Mouse (Mus musculus) heart, embryonic 11.5 days (tissue): ENCODE measurements around the gene Slc18a3. TPM values are rescaled to one million over a fixed set of nuclear protein-coding genes. Genes with fewer than 3 reads are reported as not detected.
A peak's percentile ranks its signal among the peaks of the same experiment; 100 is the strongest.

Experiments used
- ATAC-seq: fragments of 200-750 bp; cut with Nextera tagmentation; replicated peaks from 2 replicates; pipeline ENCODE4 v1.8.0; 2017; ENCODE audit warnings: moderate library complexity; ENCODE audit not compliant: insufficient number of reproducible peaks, low FRiP score, low TSS enrichment
- H3K27ac ChIP-seq: fragments of 300-500 bp; sonication (generic); 2 replicates; pipeline ENCODE4 v1.5.1; 2014; ENCODE audit warnings: mild to moderate bottlenecking, low read depth, low read length
- H3K27me3 ChIP-seq: fragments of 300-500 bp; sonication (generic); 2 replicates; pipeline ENCODE4 v1.6.1; 2014; ENCODE audit warnings: mild to moderate bottlenecking, low read length, mixed read lengths; ENCODE audit not compliant: control insufficient read depth, insufficient read depth
- H3K36me3 ChIP-seq: fragments of 300-500 bp; sonication (generic); 2 replicates; pipeline ENCODE4 v1.6.1; 2014; ENCODE audit warnings: mild to moderate bottlenecking, low read length, moderate library complexity, mixed read lengths; ENCODE audit not compliant: control insufficient read depth, insufficient read depth
- H3K4me1 ChIP-seq: fragments of 300-500 bp; sonication (generic); 2 replicates; pipeline ENCODE4 v1.6.1; 2014; ENCODE audit warnings: low read length; ENCODE audit not compliant: control insufficient read depth, insufficient read depth
- H3K4me2 ChIP-seq: fragments of 300-500 bp; sonication (generic); 2 replicates; pipeline ENCODE4 v1.6.1; 2014; ENCODE audit warnings: mild to moderate bottlenecking, moderate library complexity
- H3K4me3 ChIP-seq: fragments of 300-500 bp; sonication (generic); 2 replicates; pipeline ENCODE4 v1.5.1; 2014; ENCODE audit warnings: low read depth, low read length
- H3K9ac ChIP-seq: fragments of 300-500 bp; sonication (generic); 2 replicates; pipeline ENCODE4 v1.6.1; 2014; ENCODE audit warnings: mild to moderate bottlenecking, low read depth, low read length, moderate library complexity
- H3K9me3 ChIP-seq: fragments of 300-500 bp; sonication (generic); replicated peaks from 2 replicates; pipeline ENCODE4 v1.6.1; 2016; ENCODE audit warnings: low read length; ENCODE audit not compliant: control insufficient read depth
- WGBS: fragments of 180-500 bp; shearing (Covaris S2); extraction: QIAGEN DNeasy Blood & Tissue Kit; methylation state at CpG from one replicate; pipeline ENCODE4 v1.1.7; 2014; ENCODE audit not compliant: insufficient replicate concordance; 5-methylcytosine and 5-hydroxymethylcytosine counted together
- polyA plus RNA-seq: library from polyadenylated mRNA; unstranded; fragments of >200 nt; fragmentation: Nextera tagmentation; extraction: Ambion mirVana; gene quantifications from 2 replicates; pipeline ENCODE4 v1.2.1, GENCODE M21; 2014

Gene Slc18a3
- polyA plus RNA-seq, 1 experiment from 2014 or later = not detected

GRCm38 (mm10) chr14:32467606-32468005, 3.0 kb upstream of the Slc18a3 start:
- ATAC-seq = no peak
- Histone ChIP-seq H3K9me3 (no peaks in the 10 kb centered on the region), H3K27me3 (peaks cover 49% of the 10 kb centered on the region), H3K27ac (no peak overlapping the region), H3K4me3 (no peak overlapping the region), H3K9ac (no peak overlapping the region), H3K4me2 (no peak overlapping the region), H3K4me1 (peaks cover 6% of the 10 kb centered on the region; the same call in 1 of the 2 replicates), H3K36me3 (no peaks in the 10 kb centered on the region)
- 6% methylated on average over 5 of the region's 5 CpGs for WGBS

- Histone ChIP-seq H3K27ac (no peak within 1 kb of the TSS), H3K4me2 (peak within 1 kb of the TSS; percentile 69), H3K9me3 (no peaks in the 10 kb centered on the region), H3K4me1 (peaks cover 6% of the 10 kb centered on the region; the same call in 1 of the 2 replicates), H3K27me3 (peaks cover 66% of the 10 kb centered on the region), H3K9ac (no peak within 1 kb of the TSS), H3K36me3 (no peaks in the 10 kb centered on the region), H3K4me3 (peak within 1 kb of the TSS; percentile 38)
- ATAC-seq = no peak
- WGBS = 11% methylated on average over 13 of the region's 13 CpGs
Measured at GRCm38 (mm10) chr14:32465889-32466288, 1.2 kb upstream of the Slc18a3 start, which contains the start of gene Chat. TSS of gene Chat (minus strand) at chr14:32465989.

GRCm38 (mm10) chr14:32465506-32465870, 838 bp upstream of the Slc18a3 start:
- Histone ChIP-seq H3K27ac (no peak overlapping the region), H3K4me2 (no peak overlapping the region; the same call in 1 of the 2 replicates), H3K4me1 (peaks cover 6% of the 10 kb centered on the region; the same call in 1 of the 2 replicates), H3K4me3 (peak overlapping the region; percentile 38; the same call in 1 of the 2 replicates), H3K9ac (no peak overlapping the region), H3K27me3 (peaks cover 70% of the 10 kb centered on the region), H3K36me3 (no peaks in the 10 kb centered on the region), H3K9me3 (no peaks in the 10 kb centered on the region)
- WGBS = under 1% methylated on average over 6 of the region's 11 CpGs
- no peak for ATAC-seq

- H3K27me3 ChIP-seq = peaks cover 91% of the 10 kb centered on the region
- 4% methylated on average over 74 of the region's 74 CpGs for WGBS
- H3K4me1 ChIP-seq = peaks cover 6% of the 10 kb centered on the region; the same call in 1 of the 2 replicates
- H3K4me2 ChIP-seq = no peak overlapping the region; the same call in 1 of the 2 replicates
- H3K9ac ChIP-seq = no peak overlapping the region
- no peak overlapping the region for H3K27ac ChIP-seq
- H3K4me3 ChIP-seq = peak overlapping the region; percentile 38; the same call in 1 of the 2 replicates
- no peaks in the 10 kb centered on the region for H3K36me3 ChIP-seq
- ATAC-seq = no peak
- H3K9me3 ChIP-seq = no peaks in the 10 kb centered on the region
Measured at GRCm38 (mm10) chr14:32463211-32464040, 1.2 kb downstream of the Slc18a3 start.

GRCm38 (mm10) chr14:32452552-32452951, 12.1 kb downstream of the Slc18a3 start:
- Histone ChIP-seq H3K4me1 (no peaks in the 10 kb centered on the region), H3K36me3 (no peaks in the 10 kb centered on the region), H3K4me2 (no peak overlapping the region), H3K9ac (no peak overlapping the region), H3K27ac (no peak overlapping the region), H3K27me3 (peaks cover 36% of the 10 kb centered on the region), H3K4me3 (no peak overlapping the region), H3K9me3 (no peaks in the 10 kb centered on the region)
- no peak for ATAC-seq
- 4% methylated on average over 4 of the region's 4 CpGs for WGBS

GRCm38 (mm10) chr14:32446989-32447388, 17.7 kb downstream of the Slc18a3 start:
- WGBS = 77% methylated on average over 6 of the region's 6 CpGs
- ATAC-seq = no peak
- no peak overlapping the region for H3K4me3 ChIP-seq

GRCm38 (mm10) chr14:32443446-32443845, 21.2 kb downstream of the Slc18a3 start:
- Histone ChIP-seq H3K36me3 (no peaks in the 10 kb centered on the region), H3K27ac (no peak overlapping the region), H3K4me1 (no peaks in the 10 kb centered on the region), H3K4me2 (no peak overlapping the region), H3K4me3 (no peak overlapping the region), H3K9me3 (no peaks in the 10 kb centered on the region), H3K9ac (no peak overlapping the region), H3K27me3 (peaks cover 7% of the 10 kb centered on the region; the same call in 1 of the 2 replicates)
- ATAC-seq = no peak
- 16% methylated on average over 8 of the region's 8 CpGs for WGBS

More at GRCm38 (mm10) chr14:32446989-32447388, 17.7 kb downstream of the Slc18a3 start:
- Histone ChIP-seq H3K4me2 (no peak overlapping the region), H3K27ac (no peak overlapping the region), H3K9me3 (no peaks in the 10 kb centered on the region), H3K36me3 (no peaks in the 10 kb centered on the region), H3K9ac (no peak overlapping the region), H3K27me3 (peaks cover 9% of the 10 kb centered on the region; the same call in 1 of the 2 replicates), H3K4me1 (no peaks in the 10 kb centered on the region)

- Histone ChIP-seq H3K9me3 (no peaks in the 10 kb centered on the region), H3K4me3 (no peak overlapping the region), H3K27me3 (peaks cover 7% of the 10 kb centered on the region; the same call in 1 of the 2 replicates), H3K4me1 (no peaks in the 10 kb centered on the region), H3K9ac (no peak overlapping the region), H3K27ac (no peak overlapping the region), H3K4me2 (no peak overlapping the region), H3K36me3 (no peaks in the 10 kb centered on the region)
- ATAC-seq = no peak
- WGBS = 46% methylated on average over 3 of the region's 3 CpGs
Measured at GRCm38 (mm10) chr14:32439744-32440143, 24.9 kb downstream of the Slc18a3 start.
